Mouse (Mus musculus): ENCODE measurements around the gene Dnajc13. TPM values are rescaled to one million over a fixed set of nuclear protein-coding genes. Genes with fewer than 3 reads are reported as not detected.

Gene Dnajc13
- polyA plus RNA-seq, 1 experiment from 2014 or later: 12.1 TPM

GRCm38 (mm10) chr9:104142805-104143204, 119.9 kb downstream of the Dnajc13 start:
- no peak overlapping the region for H3K4me2 ChIP-seq
- no peak for ATAC-seq
- 74% methylated on average over 14 of the region's 14 CpGs for WGBS (ENCODE audit: insufficient replicate concordance)
- H3K9me3 ChIP-seq (replicated peaks): no peaks in the 10 kb centered on the region
- H3K27ac ChIP-seq: no peak overlapping the region
- no peak overlapping the region for H3K4me3 ChIP-seq
- no peak overlapping the region for H3K9ac ChIP-seq
- no peaks in the 10 kb centered on the region for H3K36me3 ChIP-seq
- H3K27me3 ChIP-seq (replicated peaks): no peaks in the 10 kb centered on the region
- H3K4me1 ChIP-seq: no peaks in the 10 kb centered on the region

GRCm38 (mm10) chr9:104140351-104140750, 122.4 kb downstream of the Dnajc13 start:
- Histone ChIP-seq H3K4me2 (no peak overlapping the region), H3K27me3 (replicated peaks) (no peaks in the 10 kb centered on the region), H3K36me3 (no peaks in the 10 kb centered on the region), H3K4me1 (no peaks in the 10 kb centered on the region), H3K27ac (no peak overlapping the region), H3K4me3 (no peak overlapping the region), H3K9me3 (replicated peaks) (no peaks in the 10 kb centered on the region), H3K9ac (no peak overlapping the region)
- WGBS (ENCODE audit: insufficient replicate concordance): 54% methylated on average over 6 of the region's 6 CpGs
- no peak for ATAC-seq

DNA sequence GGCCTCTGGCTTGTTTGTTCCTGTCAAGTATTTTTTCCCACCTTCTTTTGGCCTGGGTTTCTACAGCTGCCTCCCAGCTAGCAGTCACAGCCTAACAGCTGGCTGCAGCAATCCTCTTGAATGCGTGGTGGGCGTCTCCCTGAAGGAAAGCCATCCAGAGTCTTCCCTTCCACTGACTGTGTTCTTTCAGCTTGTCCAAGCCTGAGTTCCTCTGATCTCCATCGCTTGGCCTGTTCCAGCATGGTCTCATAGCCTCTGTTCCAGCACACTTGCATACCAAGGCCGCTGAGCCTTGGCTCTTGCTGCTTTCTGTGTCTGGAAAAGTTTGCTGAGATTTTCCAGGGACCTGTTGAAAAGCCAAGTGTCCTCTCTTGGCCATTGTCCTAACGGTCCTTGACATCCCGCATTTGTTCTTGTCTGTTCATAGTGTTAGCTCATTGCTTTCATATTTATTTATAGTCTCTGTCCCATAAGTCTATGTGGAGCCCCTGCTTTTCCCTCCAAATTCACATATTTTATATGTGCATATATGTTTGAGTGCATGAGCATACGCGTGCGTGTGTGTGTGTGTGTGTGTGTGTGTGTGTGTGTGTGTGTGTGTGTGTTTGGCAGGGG, 132.5 kb downstream of the Dnajc13 start:
- Histone ChIP-seq H3K27ac (no peak overlapping the region), H3K4me2 (no peak overlapping the region), H3K4me1 (no peaks in the 10 kb centered on the region), H3K27me3 (replicated peaks) (no peaks in the 10 kb centered on the region), H3K36me3 (0 out of 2 replicates have a peak, but pooled peaks cover 6% of the 10 kb centered on the region), H3K4me3 (no peak overlapping the region), H3K9ac (no peak overlapping the region), H3K9me3 (replicated peaks) (no peaks in the 10 kb centered on the region)
- WGBS (ENCODE audit: insufficient replicate concordance): 74% methylated on average over 9 of the region's 9 CpGs
- no peak for ATAC-seq

DNA sequence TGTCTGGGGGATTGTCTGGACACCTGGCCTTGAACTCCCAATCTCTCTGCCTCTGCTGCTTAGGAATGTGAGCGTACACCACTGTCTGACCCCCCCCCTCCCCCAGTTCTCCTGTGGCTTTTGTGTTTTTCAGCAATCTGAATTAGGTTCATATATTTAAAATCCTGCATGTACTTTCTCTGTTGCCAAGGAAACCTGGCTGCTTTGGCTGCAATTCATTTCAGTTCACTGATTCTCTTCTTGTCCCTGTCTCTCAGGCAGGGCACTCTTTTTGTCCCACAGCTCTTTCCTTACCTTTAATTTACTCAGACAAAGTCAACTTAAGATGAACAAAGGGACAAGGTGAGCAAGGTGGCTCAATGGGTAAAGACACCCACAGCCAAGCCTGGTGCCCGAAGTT, 134.6 kb downstream of the Dnajc13 start:
- H3K9me3 ChIP-seq (replicated peaks): no peaks in the 10 kb centered on the region
- H3K4me1 ChIP-seq: no peaks in the 10 kb centered on the region
- ATAC-seq: no peak
- H3K27ac ChIP-seq: no peak overlapping the region
- no peak overlapping the region for H3K4me2 ChIP-seq
- H3K9ac ChIP-seq: no peak overlapping the region
- no peaks in the 10 kb centered on the region for H3K27me3 ChIP-seq (replicated peaks)
- 0 out of 2 replicates have a peak, but pooled peaks cover 13% of the 10 kb centered on the region for H3K36me3 ChIP-seq
- 61% methylated on average over 2 of the region's 2 CpGs for WGBS (ENCODE audit: insufficient replicate concordance)
- H3K4me3 ChIP-seq: no peak overlapping the region

DNA sequence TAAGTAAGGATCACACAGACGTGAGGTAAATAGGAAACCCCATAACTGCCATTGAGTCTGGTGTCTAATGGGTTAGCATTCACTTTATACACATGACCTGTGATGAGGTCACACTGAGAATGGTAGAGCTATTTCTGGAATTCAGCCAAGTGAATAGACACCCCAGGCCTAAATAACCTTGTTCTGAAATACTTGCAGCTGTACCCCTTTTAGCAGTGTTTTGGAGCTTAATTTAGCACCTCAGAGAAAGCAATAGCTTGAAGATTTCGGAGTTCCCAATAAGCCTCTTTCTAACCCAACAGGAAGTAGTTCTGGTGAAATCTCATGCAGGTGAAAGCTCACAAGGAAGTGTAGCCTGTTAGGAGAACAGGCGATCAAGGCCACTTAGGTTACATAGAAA, 135.9 kb downstream of the Dnajc13 start, which contains the start of gene Ackr4:
Gene Ackr4 (minus strand): TSS at position 101 of the 400 bp plus-strand sequence.
- H3K27me3 ChIP-seq (replicated peaks): no peaks in the 10 kb centered on the region
- WGBS (ENCODE audit: insufficient replicate concordance): 74% methylated on average over 3 of the region's 3 CpGs
- H3K9ac ChIP-seq: no peak within 1 kb of the TSS
- H3K27ac ChIP-seq: no peak within 1 kb of the TSS
- H3K36me3 ChIP-seq: 0 out of 2 replicates have a peak, but pooled peaks cover 13% of the 10 kb centered on the region
- no peak within 1 kb of the TSS for H3K4me3 ChIP-seq
- no peak for ATAC-seq
- H3K9me3 ChIP-seq (replicated peaks): no peaks in the 10 kb centered on the region
- H3K4me2 ChIP-seq: no peak within 1 kb of the TSS
- H3K4me1 ChIP-seq: no peaks in the 10 kb centered on the region

GRCm38 (mm10) chr9:104123622-104124021, 139.1 kb downstream of the Dnajc13 start:
- Histone ChIP-seq H3K27me3 (replicated peaks) (no peaks in the 10 kb centered on the region), H3K9me3 (replicated peaks) (no peaks in the 10 kb centered on the region), H3K9ac (no peak overlapping the region), H3K27ac (no peak overlapping the region), H3K4me3 (no peak overlapping the region), H3K36me3 (0 out of 2 replicates have a peak, but pooled peaks cover 13% of the 10 kb centered on the region), H3K4me2 (no peak overlapping the region), H3K4me1 (no peaks in the 10 kb centered on the region)
- no peak for ATAC-seq
- WGBS (ENCODE audit: insufficient replicate concordance): 59% methylated on average over 5 of the region's 5 CpGs

DNA sequence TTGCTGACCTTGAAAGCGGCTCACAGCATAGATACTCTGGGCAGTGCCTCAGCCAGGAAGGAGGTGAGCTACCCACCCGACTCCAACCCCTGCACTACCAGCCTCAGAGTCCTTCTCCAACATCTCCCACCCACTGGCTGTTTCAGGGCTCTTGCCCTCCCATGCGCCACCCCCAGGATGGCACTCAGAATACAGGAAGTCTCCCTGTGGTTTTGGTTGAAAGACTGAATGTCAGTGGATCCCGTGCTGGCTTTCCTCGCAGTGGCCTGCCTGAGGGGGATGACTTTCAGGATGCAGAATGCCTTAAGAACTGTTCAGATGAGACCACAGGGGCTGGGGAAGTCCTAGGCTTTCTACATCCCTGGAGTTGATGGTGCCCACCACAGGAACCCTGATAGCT, 139.6 kb downstream of the Dnajc13 start:
- H3K4me1 ChIP-seq: no peaks in the 10 kb centered on the region
- no peaks in the 10 kb centered on the region for H3K9me3 ChIP-seq (replicated peaks)
- H3K4me3 ChIP-seq: no peak overlapping the region
- no peak overlapping the region for H3K9ac ChIP-seq
- H3K27ac ChIP-seq: no peak overlapping the region
- 0 out of 2 replicates have a peak, but pooled peaks cover 13% of the 10 kb centered on the region for H3K36me3 ChIP-seq
- H3K27me3 ChIP-seq (replicated peaks): no peaks in the 10 kb centered on the region
- 37% methylated on average over 5 of the region's 5 CpGs for WGBS (ENCODE audit: insufficient replicate concordance)
- H3K4me2 ChIP-seq: no peak overlapping the region
- no peak for ATAC-seq

GRCm38 (mm10) chr9:104109151-104109550, 153.6 kb downstream of the Dnajc13 start:
- Histone ChIP-seq H3K9ac (no peak overlapping the region), H3K27me3 (replicated peaks) (no peaks in the 10 kb centered on the region), H3K27ac (no peak overlapping the region), H3K36me3 (peaks cover 3% of the 10 kb centered on the region; the same call in 1 of the 2 replicates), H3K4me2 (no peak overlapping the region), H3K9me3 (replicated peaks) (no peaks in the 10 kb centered on the region), H3K4me3 (no peak overlapping the region), H3K4me1 (no peaks in the 10 kb centered on the region)
- no peak for ATAC-seq
- whole genome bisulfite sequencing (ENCODE audit: insufficient replicate concordance): 84% methylated on average over 5 of the region's 5 CpGs

GRCm38 (mm10) chr9:104108571-104109143, 154.1 kb downstream of the Dnajc13 start:
- no peak for ATAC-seq
- 63% methylated on average over 2 of the region's 2 CpGs for WGBS (ENCODE audit: insufficient replicate concordance)
- no peak overlapping the region for H3K9ac ChIP-seq
- no peak overlapping the region for H3K4me3 ChIP-seq
- H3K36me3 ChIP-seq: peaks cover 3% of the 10 kb centered on the region; the same call in 1 of the 2 replicates
- no peaks in the 10 kb centered on the region for H3K27me3 ChIP-seq (replicated peaks)
- H3K9me3 ChIP-seq (replicated peaks): no peaks in the 10 kb centered on the region
- no peak overlapping the region for H3K27ac ChIP-seq
- no peak overlapping the region for H3K4me2 ChIP-seq
- H3K4me1 ChIP-seq: no peaks in the 10 kb centered on the region

DNA sequence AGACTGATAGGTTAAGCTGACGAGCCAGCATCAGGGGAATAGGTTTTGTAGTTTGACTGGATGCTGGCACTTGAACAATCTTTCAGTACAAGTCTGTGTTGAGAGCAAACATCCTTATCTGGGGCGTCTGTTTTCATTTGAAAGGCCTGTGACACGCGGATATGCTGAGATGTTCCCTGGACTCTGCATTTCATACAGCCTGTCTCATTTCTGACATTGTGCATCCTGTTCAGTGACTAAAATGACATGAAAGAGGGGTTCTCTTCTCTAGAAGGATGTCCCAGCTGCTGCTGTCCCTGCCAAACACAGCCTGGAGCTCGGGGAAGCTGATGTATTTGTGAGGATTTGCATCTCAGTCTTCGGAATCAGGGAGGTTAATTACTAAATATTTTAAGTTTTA, 155.2 kb downstream of the Dnajc13 start:
- no peaks in the 10 kb centered on the region for H3K9me3 ChIP-seq (replicated peaks)
- no peak overlapping the region for H3K4me2 ChIP-seq
- H3K9ac ChIP-seq: no peak overlapping the region
- H3K27me3 ChIP-seq (replicated peaks): no peaks in the 10 kb centered on the region
- H3K4me3 ChIP-seq: no peak overlapping the region
- WGBS (ENCODE audit: insufficient replicate concordance): 59% methylated on average over 6 of the region's 6 CpGs
- no peak for ATAC-seq
- no peak overlapping the region for H3K27ac ChIP-seq
- no peaks in the 10 kb centered on the region for H3K4me1 ChIP-seq
- peaks cover 3% of the 10 kb centered on the region; the same call in 1 of the 2 replicates for H3K36me3 ChIP-seq

DNA sequence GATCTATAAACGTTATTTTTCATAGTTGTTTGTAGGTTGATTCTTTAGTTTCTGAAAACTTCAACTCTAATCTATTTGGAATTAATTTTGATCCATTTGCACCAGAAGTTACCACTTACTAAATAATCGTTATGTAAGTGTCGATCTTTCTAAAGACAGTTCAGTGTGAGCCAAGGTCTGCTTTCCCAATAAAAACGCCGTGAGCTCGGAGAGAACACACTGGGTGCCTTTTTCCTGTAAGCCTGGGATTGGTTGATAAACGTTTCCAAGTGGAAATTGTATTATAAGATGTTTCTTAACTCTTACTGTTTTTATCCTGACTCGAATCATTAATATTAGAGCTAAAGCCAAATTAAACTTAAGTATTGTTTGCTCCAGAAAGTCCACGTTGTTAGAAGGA, 155.8 kb downstream of the Dnajc13 start:
- Histone ChIP-seq H3K27ac (no peak overlapping the region), H3K4me2 (no peak overlapping the region), H3K9ac (no peak overlapping the region), H3K4me3 (no peak overlapping the region), H3K4me1 (no peaks in the 10 kb centered on the region), H3K9me3 (replicated peaks) (no peaks in the 10 kb centered on the region), H3K36me3 (peaks cover 3% of the 10 kb centered on the region; the same call in 1 of the 2 replicates), H3K27me3 (replicated peaks) (no peaks in the 10 kb centered on the region)
- no peak for ATAC-seq
- WGBS (ENCODE audit: insufficient replicate concordance): 67% methylated on average over 9 of the region's 9 CpGs

DNA sequence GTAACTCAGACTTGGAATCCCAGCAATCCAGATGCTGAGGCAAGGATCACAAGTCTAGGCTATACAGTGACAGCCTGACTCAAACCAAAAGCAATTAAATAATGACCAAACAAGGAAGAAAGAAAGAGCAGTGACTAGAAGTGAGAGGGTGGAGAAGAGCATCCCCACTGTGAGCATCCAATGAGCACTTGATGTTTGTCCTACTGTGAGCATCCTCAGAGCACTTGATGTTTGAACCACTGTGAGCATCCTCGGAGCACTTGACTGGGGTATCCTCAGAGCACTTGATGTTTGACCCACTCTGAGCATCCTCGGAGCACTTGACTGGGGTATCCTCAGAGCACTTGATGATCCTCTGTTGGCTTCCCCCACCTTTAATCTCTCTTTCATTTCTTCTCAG, 157.7 kb downstream of the Dnajc13 start:
- ATAC-seq: no peak
- 58% methylated on average over 2 of the region's 2 CpGs for WGBS (ENCODE audit: insufficient replicate concordance)

More for the DNA sequence above, 157.7 kb downstream of the Dnajc13 start:
- H3K4me2 ChIP-seq: no peak overlapping the region
- no peak overlapping the region for H3K27ac ChIP-seq
- no peaks in the 10 kb centered on the region for H3K36me3 ChIP-seq
- no peak overlapping the region for H3K4me3 ChIP-seq
- no peaks in the 10 kb centered on the region for H3K27me3 ChIP-seq (replicated peaks)
- H3K9me3 ChIP-seq (replicated peaks): no peaks in the 10 kb centered on the region
- H3K4me1 ChIP-seq: no peaks in the 10 kb centered on the region
- no peak overlapping the region for H3K9ac ChIP-seq
